Mouse (Mus musculus): ENCODE data around the gene Rnf31. TPM values are rescaled to one million over a fixed set of nuclear protein-coding genes. Genes with fewer than 3 reads are reported as not detected.

The Rnf31 gene
- total RNA-seq, 1 experiment from 2014 or later, result 49.3 TPM

DNA sequence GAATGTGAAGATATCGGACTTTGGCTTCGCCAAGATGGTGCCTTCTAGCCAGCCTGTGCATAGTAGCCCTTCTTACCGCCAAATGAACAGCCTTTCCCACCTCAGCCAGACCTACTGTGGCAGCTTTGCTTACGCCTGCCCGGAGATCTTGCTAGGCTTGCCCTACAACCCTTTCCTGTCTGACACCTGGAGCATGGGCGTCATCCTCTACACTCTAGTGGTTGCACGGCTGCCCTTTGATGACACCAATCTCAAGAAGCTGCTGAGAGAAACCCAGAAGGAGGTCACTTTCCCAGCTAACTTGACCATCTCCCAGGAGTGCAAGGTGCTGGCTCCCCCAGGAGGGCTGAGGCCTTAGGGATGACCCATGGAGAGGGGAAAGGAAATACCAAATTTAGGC lies 60.0 kb downstream of the Rnf31 start:
- DNase-seq, result no peak

Other genes starting within 250 kb of the Rnf31 start
- gene Dhrs4, start 113.0 kb upstream of the Rnf31 start, total RNA-seq (2021), result 83.7 and 89.8 TPM in 2 replicates
- 7.3 and 9.6 TPM in 2 replicates for gene Carmil3, start 101.1 kb upstream of the Rnf31 start, total RNA-seq (2021)
- gene Cpne6, start 81.3 kb upstream of the Rnf31 start, total RNA-seq (2021), result 0.12 TPM in 1 of 2 replicates, not detected in the other
- gene Nrl, start 66.7 kb upstream of the Rnf31 start, total RNA-seq (2021), result not detected in 2 replicates
- 33.9 and 46.2 TPM in 2 replicates for gene Pck2, start 51.4 kb upstream of the Rnf31 start, total RNA-seq (2021)
- 131 and 160 TPM in 2 replicates for gene Dcaf11, start 31.7 kb upstream of the Rnf31 start, total RNA-seq (2021)
- 2.6 TPM in 1 of 2 replicates, not detected in the other for gene A730061H03Rik, start 31.3 kb upstream of the Rnf31 start, total RNA-seq (2021)
- 1.7 and 2.6 TPM in 2 replicates for gene Fitm1, start 16.1 kb upstream of the Rnf31 start, total RNA-seq (2021)
- gene Psme1, start 13.6 kb upstream of the Rnf31 start, total RNA-seq (2021), result 328 and 383 TPM in 2 replicates
- 34.5 and 61.6 TPM in 2 replicates for gene Emc9, start 6.4 kb upstream of the Rnf31 start, total RNA-seq (2021)
- 357 and 368 TPM in 2 replicates for gene Psme2, start 595 bp upstream of the Rnf31 start, total RNA-seq (2021)
- 24.2 and 24.8 TPM in 2 replicates for gene Irf9, start 11.9 kb downstream of the Rnf31 start, total RNA-seq (2021)
- gene Rec8, start 26.3 kb downstream of the Rnf31 start, total RNA-seq (2021), result 13.6 TPM in 2 replicates
- gene Ipo4, start 44.2 kb downstream of the Rnf31 start, total RNA-seq (2021), result 100 and 141 TPM in 2 replicates
- 2.4 and 2.5 TPM in 2 replicates for gene Gm49378, start 46.2 kb downstream of the Rnf31 start, total RNA-seq (2021)
- gene Tm9sf1, start 52.1 kb downstream of the Rnf31 start, total RNA-seq (2021), result 81.1 and 98.6 TPM in 2 replicates
- 2.6 and 2.9 TPM in 2 replicates for gene Tssk4, start 58.5 kb downstream of the Rnf31 start, total RNA-seq (2021)
- gene Mdp1, start 68.8 kb downstream of the Rnf31 start, total RNA-seq (2021), result 73.5 and 88.6 TPM in 2 replicates
- gene Gmpr2, start 80.2 kb downstream of the Rnf31 start, total RNA-seq (2021), result 28.0 and 32.2 TPM in 2 replicates
- 347 and 352 TPM in 2 replicates for gene Nedd8, start 80.4 kb downstream of the Rnf31 start, total RNA-seq (2021)
- 30.0 and 36.4 TPM in 2 replicates for gene Tinf2, start 90.1 kb downstream of the Rnf31 start, total RNA-seq (2021)
- gene Tgm1, start 122.2 kb downstream of the Rnf31 start, total RNA-seq (2021), result not detected in 2 replicates
- gene Rabggta, start 130.6 kb downstream of the Rnf31 start, total RNA-seq (2021), result 23.7 and 28.1 TPM in 2 replicates
- gene Dhrs1, start 154.0 kb downstream of the Rnf31 start, total RNA-seq (2021), result 75.8 and 77.4 TPM in 2 replicates
- 20.9 and 24.4 TPM in 2 replicates for gene Nop9, start 154.0 kb downstream of the Rnf31 start, total RNA-seq (2021)
- 0.79 and 2.9 TPM in 2 replicates for gene Cideb, start 166.8 kb downstream of the Rnf31 start, total RNA-seq (2021)
- gene Ltb4r2, start 169.7 kb downstream of the Rnf31 start, total RNA-seq (2021), result 0.12 TPM in 1 of 2 replicates, not detected in the other
- gene Ltb4r1, start 174.3 kb downstream of the Rnf31 start, total RNA-seq (2021), result not detected in 2 replicates
- gene Adcy4, start 192.4 kb downstream of the Rnf31 start, total RNA-seq (2021), result 8.0 and 10.2 TPM in 2 replicates
- 2.9 and 3.6 TPM in 2 replicates for gene Ripk3, start 197.2 kb downstream of the Rnf31 start, total RNA-seq (2021)
- 19.9 and 30.5 TPM in 2 replicates for gene Nfatc4, start 231.4 kb downstream of the Rnf31 start, total RNA-seq (2021)

Measured in adrenal gland, postnatal 25 days (tissue).